Mouse (Mus musculus) midbrain, postnatal 0 days (tissue): ENCODE measurements at regions not wholly inside any gene's neighbourhood (a gene's known extent, or its start where the extent isn't known, plus 50 kb on each side); places are given as distances from the start of the nearest gene placed in this dataset.
A peak's percentile ranks its signal among the peaks of the same experiment; 100 is the strongest.

ENCODE experiments used
- ATAC-seq: fragments of 200-750 bp; cut with Nextera tagmentation; 2 replicates; pipeline ENCODE4 v1.8.0; 2017; ENCODE audit warnings: moderate number of reproducible peaks, mild to moderate bottlenecking, moderate TSS enrichment, moderate library complexity; ENCODE audit not compliant: low FRiP score
- DNase-seq: peaks from one replicate; pipeline ENCODE4 v3.0.0-alpha.2; 2015; ENCODE audit warnings: low spot score
- H3K27ac ChIP-seq: fragments of 300-500 bp; sonication (generic); 2 replicates; pipeline ENCODE4 v1.5.1; 2014; ENCODE audit warnings: low read depth, mild to moderate bottlenecking, low read length, mixed read lengths
- H3K27me3 ChIP-seq: fragments of 300-500 bp; sonication (generic); 2 replicates; pipeline ENCODE4 v1.6.1; 2014; ENCODE audit warnings: low read length, control low read depth, mixed read lengths; ENCODE audit not compliant: insufficient read depth
- H3K36me3 ChIP-seq: fragments of 300-500 bp; sonication (generic); 2 replicates; pipeline ENCODE4 v1.6.1; 2014; ENCODE audit warnings: low read length, control low read depth, mixed read lengths; ENCODE audit not compliant: insufficient read depth
- H3K4me1 ChIP-seq: fragments of 300-500 bp; sonication (generic); 2 replicates; pipeline ENCODE4 v1.6.1; 2014; ENCODE audit warnings: mild to moderate bottlenecking, control low read depth, antibody characterized with exemption, low read length, mixed read lengths; ENCODE audit not compliant: insufficient read depth
- H3K4me2 ChIP-seq: fragments of 300-500 bp; sonication (generic); 2 replicates; pipeline ENCODE4 v1.6.1; 2014; ENCODE audit warnings: low read depth, mild to moderate bottlenecking, low read length, mixed read lengths; ENCODE audit not compliant: poor library complexity, severe bottlenecking
- H3K4me3 ChIP-seq: fragments of 300-500 bp; sonication (generic); 2 replicates; pipeline ENCODE4 v1.5.1; 2014; ENCODE audit warnings: low read depth, mild to moderate bottlenecking, low read length, moderate library complexity
- H3K9ac ChIP-seq: fragments of 300-500 bp; sonication (generic); replicated peaks from 2 replicates; pipeline ENCODE4 v1.6.1; 2014; ENCODE audit warnings: mild to moderate bottlenecking, low read length, moderate library complexity, mixed read lengths; ENCODE audit not compliant: poor library complexity, severe bottlenecking
- H3K9me3 ChIP-seq: fragments of 300-500 bp; sonication (generic); 2 replicates; pipeline ENCODE4 v1.6.1; 2016; ENCODE audit warnings: low read length, control low read depth
- CTCF ChIP-seq: IDR thresholded peaks from 2 replicates; pipeline ENCODE4 v1.5.1; 2016; ENCODE audit warnings: antibody characterized with exemption, mild to moderate bottlenecking
- WGBS: fragments of 180-500 bp; shearing (Covaris S2); extraction: QIAGEN DNeasy Blood & Tissue Kit; methylation state at CpG from one replicate; pipeline ENCODE4 v1.1.7; 2014; 5-methylcytosine and 5-hydroxymethylcytosine counted together

DNA sequence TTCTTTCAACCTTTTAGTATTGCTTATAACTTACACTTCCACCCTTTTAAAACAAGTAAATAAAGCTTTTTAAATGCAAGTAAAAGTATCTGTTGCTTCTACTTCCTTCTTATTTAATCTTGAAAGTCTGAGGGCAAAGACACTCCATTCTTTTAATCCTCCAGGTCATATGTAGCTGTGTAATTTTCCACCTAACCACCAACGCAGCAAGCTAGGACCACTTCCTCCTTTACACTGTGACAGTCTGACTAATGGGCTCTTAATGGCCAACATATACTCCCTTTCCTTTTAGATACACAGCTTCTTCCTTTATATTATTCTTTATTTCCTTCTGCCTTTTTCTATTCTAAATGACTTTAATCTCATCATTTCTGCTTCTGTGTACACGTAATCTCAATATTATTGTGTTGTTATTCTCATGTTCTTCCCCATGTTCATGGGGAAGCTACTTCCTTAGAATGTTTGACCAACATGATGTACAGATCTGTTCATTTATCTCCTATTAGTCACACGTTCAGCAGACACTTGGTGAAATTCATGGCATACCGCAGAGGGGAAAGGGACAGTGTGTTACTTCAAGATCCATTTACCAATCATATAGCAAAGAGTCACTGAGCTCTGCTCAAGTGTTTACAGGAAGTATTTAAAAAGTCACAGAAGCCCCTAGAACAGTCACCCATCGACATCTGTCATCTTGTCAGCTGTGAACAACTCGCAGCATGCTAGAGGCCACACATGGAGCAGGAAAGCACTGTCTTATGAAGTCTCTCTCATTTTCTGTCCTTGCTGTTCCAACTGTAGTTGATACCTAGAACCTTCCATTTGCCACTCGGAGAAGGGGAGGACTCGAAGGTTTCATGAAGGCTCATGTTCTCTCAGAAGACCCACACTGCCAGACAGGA lies 172.2 kb upstream of the Slc7a11 start:
- no peak for ATAC-seq

DNA sequence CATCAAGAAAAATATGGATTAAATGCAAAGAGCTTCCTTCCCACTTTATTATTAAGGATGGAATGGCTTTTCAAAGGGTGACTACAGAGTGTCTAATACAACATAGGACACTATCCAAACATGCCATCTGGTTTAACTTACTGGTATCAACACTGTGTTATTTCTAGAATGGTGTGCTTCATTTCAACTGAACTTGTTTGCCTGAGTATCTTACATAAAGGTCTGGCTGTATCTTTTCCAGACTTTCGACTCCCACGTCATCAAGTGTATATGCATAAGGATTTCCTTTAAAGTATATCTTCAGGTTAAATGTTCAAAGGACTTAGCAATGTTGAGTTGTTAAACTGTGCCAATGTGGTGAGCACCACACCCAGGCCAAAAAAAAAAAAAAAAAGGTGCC lies 169.6 kb upstream of the Slc7a11 start:
- H3K36me3 ChIP-seq, result no peaks in the 10 kb centered on the region
- WGBS, result 95% methylated on average over 2 of the region's 2 CpGs
- no peak overlapping the region for H3K27ac ChIP-seq
- H3K4me3 ChIP-seq, result no peak overlapping the region
- H3K9ac ChIP-seq, result no peak overlapping the region
- no peaks in the 10 kb centered on the region for H3K27me3 ChIP-seq
- H3K9me3 ChIP-seq, result no peaks in the 10 kb centered on the region
- ATAC-seq, result no peak
- H3K4me2 ChIP-seq, result no peak overlapping the region
- no peak for TF ChIP-seq CTCF
- H3K4me1 ChIP-seq, result no peaks in the 10 kb centered on the region
- no peak for DNase-seq

More for the DNA sequence above, 172.2 kb upstream of the Slc7a11 start:
- Histone ChIP-seq H3K4me2 (no peak overlapping the region), H3K36me3 (no peaks in the 10 kb centered on the region), H3K9ac (no peak overlapping the region), H3K9me3 (no peaks in the 10 kb centered on the region), H3K4me3 (no peak overlapping the region), H3K27me3 (no peaks in the 10 kb centered on the region), H3K4me1 (no peaks in the 10 kb centered on the region), H3K27ac (no peak overlapping the region)
- TF ChIP-seq CTCF, result no peak
- DNase-seq, result no peak
- WGBS, result 91% methylated on average over 8 of the region's 8 CpGs

DNA sequence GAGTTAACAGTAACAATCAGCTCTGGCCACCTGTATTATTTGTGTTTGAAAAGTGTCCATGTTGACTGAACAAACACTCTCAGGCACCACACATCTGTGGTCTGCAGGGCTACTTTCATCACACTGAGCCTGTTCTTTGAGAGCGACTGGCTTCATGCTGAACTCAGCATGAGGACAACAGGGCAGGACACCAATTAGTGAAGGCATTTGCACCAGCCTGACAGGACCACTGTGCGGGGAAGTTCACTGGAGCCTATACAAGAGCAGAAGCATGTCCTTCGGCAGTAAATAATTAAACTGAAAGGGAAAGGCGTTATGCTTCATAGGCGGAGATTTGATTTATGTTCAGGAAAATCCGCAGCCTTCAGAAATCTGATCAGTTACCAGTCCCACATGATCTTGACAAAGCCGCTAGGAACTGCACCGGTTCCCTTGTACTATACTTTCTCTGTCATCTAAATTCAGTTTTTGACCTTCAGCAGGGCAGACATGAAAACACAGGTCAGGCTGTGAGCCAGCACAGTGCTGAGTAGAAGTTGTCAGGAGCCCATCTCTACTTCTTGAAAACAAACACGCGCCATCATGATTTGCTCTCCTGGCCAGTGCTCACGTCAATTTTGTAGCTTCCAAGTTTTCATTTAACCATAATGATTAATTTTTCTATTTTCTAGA lies 166.1 kb upstream of the Slc7a11 start:
- H3K36me3 ChIP-seq, result no peaks in the 10 kb centered on the region
- no peaks in the 10 kb centered on the region for H3K4me1 ChIP-seq
- TF ChIP-seq CTCF, result no peak
- 58% methylated on average over 11 of the region's 11 CpGs for WGBS
- peak; percentile 19 for DNase-seq
- H3K27me3 ChIP-seq, result no peaks in the 10 kb centered on the region
- no peak overlapping the region for H3K4me3 ChIP-seq
- no peak overlapping the region for H3K27ac ChIP-seq
- H3K4me2 ChIP-seq, result no peak overlapping the region
- no peak for ATAC-seq
- no peaks in the 10 kb centered on the region for H3K9me3 ChIP-seq
- no peak overlapping the region for H3K9ac ChIP-seq

DNA sequence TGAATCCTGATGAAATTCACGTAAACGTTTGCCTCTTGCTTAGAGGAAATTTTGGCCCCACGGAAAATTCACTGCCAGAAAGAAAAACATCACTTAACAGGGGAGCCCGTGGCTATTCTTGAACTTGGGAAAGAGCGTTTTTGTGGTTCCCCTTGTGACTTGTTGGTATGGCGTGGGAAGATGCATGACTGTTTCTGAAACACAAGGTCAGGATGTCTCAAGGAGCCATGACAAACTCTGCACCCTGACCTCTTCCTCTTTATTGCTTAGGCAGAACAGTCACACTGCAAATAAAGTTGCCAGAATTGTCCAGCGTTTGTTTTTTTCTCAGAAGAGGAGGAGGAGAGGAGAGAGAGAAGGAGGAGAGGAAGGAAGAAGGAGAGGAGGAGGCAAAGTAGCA lies 164.3 kb upstream of the Slc7a11 start:
- no peaks in the 10 kb centered on the region for H3K27me3 ChIP-seq
- H3K4me2 ChIP-seq, result no peak overlapping the region
- 43% methylated on average over 7 of the region's 7 CpGs for WGBS
- ATAC-seq (no peak), DNase-seq (no peak)
- no peak overlapping the region for H3K4me3 ChIP-seq
- no peak for TF ChIP-seq CTCF
- no peaks in the 10 kb centered on the region for H3K9me3 ChIP-seq
- no peaks in the 10 kb centered on the region for H3K36me3 ChIP-seq
- H3K9ac ChIP-seq, result no peak overlapping the region
- no peaks in the 10 kb centered on the region for H3K4me1 ChIP-seq
- H3K27ac ChIP-seq, result no peak overlapping the region

DNA sequence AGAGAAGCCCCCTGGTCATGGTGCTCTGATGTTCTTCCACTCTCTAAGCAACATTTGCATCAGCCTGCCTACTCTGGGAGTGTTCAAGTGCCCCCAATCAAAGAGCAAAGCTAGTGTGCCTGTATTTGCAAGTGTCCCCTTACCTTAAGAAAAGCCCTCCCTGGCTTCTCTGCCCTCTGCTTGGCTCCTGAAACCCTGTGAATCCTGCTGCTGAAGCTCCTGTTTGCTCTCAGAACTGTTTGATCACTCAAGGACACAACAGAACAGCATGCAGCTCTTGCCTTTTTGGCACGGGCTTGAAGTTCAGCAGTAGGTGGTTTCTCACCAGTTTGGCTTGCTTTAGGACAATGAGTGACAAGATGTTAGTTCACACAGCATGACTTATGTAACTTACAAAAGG lies 163.6 kb upstream of the Slc7a11 start:
- Histone ChIP-seq H3K9me3 (no peaks in the 10 kb centered on the region), H3K36me3 (no peaks in the 10 kb centered on the region), H3K4me2 (no peak overlapping the region), H3K4me3 (no peak overlapping the region), H3K27me3 (no peaks in the 10 kb centered on the region), H3K27ac (no peak overlapping the region), H3K4me1 (no peaks in the 10 kb centered on the region), H3K9ac (no peak overlapping the region)
- ATAC-seq (no peak), DNase-seq (peak; percentile 66)
- 7% methylated on average over 1 of the region's 1 CpGs for WGBS
- TF ChIP-seq CTCF, result no peak

DNA sequence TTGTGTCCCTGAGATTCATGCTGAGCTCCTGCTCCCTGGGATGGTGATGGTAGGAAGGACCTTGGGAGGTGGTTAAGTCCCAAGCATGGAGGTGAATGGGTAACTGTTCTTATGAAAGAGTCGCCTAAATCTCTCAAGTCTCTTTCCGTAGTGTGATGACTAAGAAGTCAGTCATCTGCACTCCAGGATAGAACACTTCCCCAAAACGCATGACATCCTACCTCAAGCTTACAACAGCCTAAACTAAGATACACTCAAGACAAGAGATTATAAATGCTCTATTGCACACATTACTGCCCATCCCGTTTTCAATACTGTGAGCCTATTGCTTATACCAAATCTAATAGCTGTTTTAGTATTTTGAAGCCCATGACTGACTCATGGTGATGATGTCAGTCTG lies 162.3 kb upstream of the Slc7a11 start:
- no peak overlapping the region for H3K9ac ChIP-seq
- H3K27me3 ChIP-seq, result no peaks in the 10 kb centered on the region
- no peak overlapping the region for H3K27ac ChIP-seq
- WGBS, result 74% methylated on average over 4 of the region's 4 CpGs
- ATAC-seq, result no peak
- H3K4me1 ChIP-seq, result no peaks in the 10 kb centered on the region
- H3K4me2 ChIP-seq, result no peak overlapping the region
- no peak overlapping the region for H3K4me3 ChIP-seq
- no peak for TF ChIP-seq CTCF
- H3K9me3 ChIP-seq, result no peaks in the 10 kb centered on the region
- no peak for DNase-seq
- no peaks in the 10 kb centered on the region for H3K36me3 ChIP-seq
